Mouse (Mus musculus): ENCODE results near the gene Exoc4. TPM values are rescaled to one million over a fixed set of nuclear protein-coding genes. Genes with fewer than 3 reads are reported as not detected.
A peak's percentile ranks its signal among the peaks of the same experiment; 100 is the strongest.

Exoc4 gene
- 29.6 and 44.6 TPM in 2 replicates for polyA plus RNA-seq (2014; fragmentation: Nextera tagmentation; extraction: Ambion mirVana)

DNA sequence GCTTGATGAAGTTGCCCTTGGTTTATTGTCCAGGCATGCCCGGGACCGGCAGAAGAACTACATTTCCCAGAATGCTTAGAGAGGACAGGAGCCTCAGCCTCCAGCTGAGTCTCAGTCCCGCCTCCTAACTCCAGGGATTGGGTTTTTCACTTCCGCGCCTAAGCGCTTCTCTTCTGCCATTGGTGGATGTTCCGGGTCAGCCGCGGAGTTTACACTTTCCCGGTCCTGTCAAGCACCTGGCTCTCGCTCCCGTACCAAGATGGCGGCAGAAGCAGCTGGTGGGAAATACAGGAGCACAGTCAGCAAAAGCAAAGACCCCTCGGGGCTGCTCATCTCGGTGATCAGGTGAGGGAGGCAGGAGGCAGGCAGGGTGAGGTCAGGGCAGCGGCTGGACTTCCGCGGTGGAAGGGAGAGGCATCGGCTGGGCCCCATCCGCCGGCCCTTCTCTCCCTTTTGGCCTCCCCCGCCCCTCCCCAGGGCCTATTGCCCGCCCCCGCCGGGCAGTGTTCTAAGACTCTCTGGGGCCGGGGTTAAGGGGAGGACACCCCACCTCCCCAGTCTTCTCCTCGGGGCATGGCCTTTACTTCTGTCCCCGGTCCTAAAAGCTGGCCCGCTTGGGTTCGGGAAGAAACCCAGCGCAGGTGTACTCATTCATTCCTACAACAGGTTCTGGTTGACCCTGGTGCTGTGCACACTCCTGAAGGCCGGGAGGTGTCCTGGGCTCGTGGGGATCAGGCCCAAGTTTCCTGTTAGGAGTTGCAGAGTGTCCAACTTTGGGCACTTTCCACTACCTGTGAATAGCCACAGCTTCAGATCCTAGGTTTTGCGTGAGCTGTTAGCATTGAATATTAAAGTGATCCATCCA, at the start of gene Exoc4:
Gene Exoc4, plus strand, starts transcription at position 192 of the 865 bp plus-strand sequence.
- DNase-seq (ENCODE audit: low spot score), result peak; percentile 94
- Histone ChIP-seq H3K27ac (ENCODE audit: low read depth, low read length) (no peak within 1 kb of the TSS), H3K36me3 (ENCODE audit: control insufficient read depth, insufficient read depth, low read length) (no peaks in the 10 kb centered on the region), H3K4me1 (replicated peaks; ENCODE audit: control insufficient read depth, insufficient read depth, low read length) (no peaks in the 10 kb centered on the region), H3K4me2 (replicated peaks; ENCODE audit: low read depth, low read length) (peak within 1 kb of the TSS; percentile 77), H3K27me3 (ENCODE audit: control insufficient read depth, insufficient read depth, low read length) (no peaks in the 10 kb centered on the region), H3K9me3 (ENCODE audit: control insufficient read depth, low read length) (no peaks in the 10 kb centered on the region), H3K4me3 (ENCODE audit: low read depth, low read length) (peak within 1 kb of the TSS; percentile 56), H3K9ac (ENCODE audit: low read depth, low read length) (peak within 1 kb of the TSS; percentile 72)
- 3% methylated on average over 26 of the region's 34 CpGs for WGBS
- peak; percentile 100 for ATAC-seq (ENCODE audit: low FRiP score)

DNA sequence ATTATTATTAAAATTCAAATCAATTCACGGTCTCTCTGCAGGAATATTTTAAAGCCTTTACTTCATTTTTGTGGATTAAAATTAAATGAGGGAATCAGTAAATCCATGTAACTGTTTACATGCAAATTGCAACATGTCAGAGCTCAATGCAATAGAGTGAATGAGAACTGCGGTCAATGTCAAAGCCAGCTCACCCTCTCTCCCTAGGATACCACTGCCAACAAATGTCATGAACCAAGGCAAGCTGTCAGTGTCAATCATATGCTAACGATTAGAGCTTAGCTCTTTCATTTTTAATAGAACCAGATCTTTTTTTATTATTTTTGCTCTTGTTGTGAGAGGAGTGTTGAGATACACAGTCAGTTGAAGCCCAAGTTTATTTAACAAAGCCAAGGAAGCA, 30.1 kb upstream of the Exoc4 start:
- 81% methylated on average over 3 of the region's 3 CpGs for WGBS
- no peak overlapping the region for H3K9ac ChIP-seq (ENCODE audit: low read depth, low read length)
- H3K4me1 ChIP-seq (replicated peaks; ENCODE audit: control insufficient read depth, insufficient read depth, low read length), result no peaks in the 10 kb centered on the region
- H3K9me3 ChIP-seq (ENCODE audit: control insufficient read depth, low read length), result no peaks in the 10 kb centered on the region
- no peaks in the 10 kb centered on the region for H3K36me3 ChIP-seq (ENCODE audit: control insufficient read depth, insufficient read depth, low read length)
- H3K27me3 ChIP-seq (ENCODE audit: control insufficient read depth, insufficient read depth, low read length), result no peaks in the 10 kb centered on the region
- no peak for ATAC-seq (ENCODE audit: low FRiP score)
- no peak overlapping the region for H3K4me2 ChIP-seq (replicated peaks; ENCODE audit: low read depth, low read length)
- no peak overlapping the region for H3K27ac ChIP-seq (ENCODE audit: low read depth, low read length)
- DNase-seq (ENCODE audit: low spot score), result no peak
- H3K4me3 ChIP-seq (ENCODE audit: low read depth, low read length), result no peak overlapping the region

DNA sequence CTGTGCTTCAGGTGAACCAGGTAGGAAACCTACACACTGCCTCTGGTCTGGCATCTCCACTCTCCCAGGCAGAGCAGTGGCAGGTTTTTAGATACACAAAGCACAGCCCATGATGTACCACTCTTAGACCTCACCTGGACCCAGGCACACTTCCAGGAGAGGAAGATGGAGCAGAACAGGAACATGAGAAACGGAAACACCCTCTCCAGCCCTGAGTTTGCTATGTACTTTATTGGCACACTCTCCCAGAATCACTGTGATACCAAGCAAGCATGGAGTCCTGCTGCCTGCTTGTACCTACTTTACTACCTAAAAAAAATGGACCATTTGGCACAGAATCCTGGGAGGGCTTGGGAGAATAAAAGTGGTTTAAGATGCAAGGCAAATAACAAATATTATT, 22.2 kb upstream of the Exoc4 start:
- Histone ChIP-seq H3K27me3 (ENCODE audit: control insufficient read depth, insufficient read depth, low read length) (no peaks in the 10 kb centered on the region), H3K36me3 (ENCODE audit: control insufficient read depth, insufficient read depth, low read length) (no peaks in the 10 kb centered on the region), H3K9ac (ENCODE audit: low read depth, low read length) (no peak overlapping the region), H3K4me1 (replicated peaks; ENCODE audit: control insufficient read depth, insufficient read depth, low read length) (no peaks in the 10 kb centered on the region), H3K27ac (ENCODE audit: low read depth, low read length) (no peak overlapping the region), H3K4me2 (replicated peaks; ENCODE audit: low read depth, low read length) (no peak overlapping the region), H3K9me3 (ENCODE audit: control insufficient read depth, low read length) (no peaks in the 10 kb centered on the region), H3K4me3 (ENCODE audit: low read depth, low read length) (no peak overlapping the region)
- DNase-seq (ENCODE audit: low spot score) (no peak), ATAC-seq (ENCODE audit: low FRiP score) (no peak)
- 84% methylated on average over 1 of the region's 1 CpGs for WGBS

DNA sequence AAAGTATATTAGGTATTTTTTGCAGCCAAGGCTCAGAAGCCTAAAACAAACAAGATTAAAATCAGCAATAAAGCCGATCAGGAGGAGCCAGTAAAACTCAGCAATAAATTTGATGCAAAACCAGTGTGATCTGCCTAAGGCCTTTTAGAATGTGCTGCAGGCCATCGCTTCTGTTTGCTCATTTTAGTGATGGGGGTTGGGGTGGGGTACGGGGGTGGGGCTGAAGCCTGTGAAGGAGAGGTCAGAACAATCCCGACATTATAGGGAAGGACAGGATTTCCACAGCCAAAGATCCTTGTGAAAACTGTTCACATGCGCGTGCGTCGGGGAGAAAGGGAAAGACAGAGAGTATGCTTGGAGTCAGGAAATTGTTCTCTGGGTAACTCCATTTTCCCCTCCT, 21.5 kb upstream of the Exoc4 start:
- Histone ChIP-seq H3K4me3 (ENCODE audit: low read depth, low read length) (no peak overlapping the region), H3K27ac (ENCODE audit: low read depth, low read length) (no peak overlapping the region), H3K9ac (ENCODE audit: low read depth, low read length) (no peak overlapping the region), H3K4me1 (replicated peaks; ENCODE audit: control insufficient read depth, insufficient read depth, low read length) (no peaks in the 10 kb centered on the region), H3K27me3 (ENCODE audit: control insufficient read depth, insufficient read depth, low read length) (no peaks in the 10 kb centered on the region), H3K4me2 (replicated peaks; ENCODE audit: low read depth, low read length) (no peak overlapping the region), H3K9me3 (ENCODE audit: control insufficient read depth, low read length) (no peaks in the 10 kb centered on the region), H3K36me3 (ENCODE audit: control insufficient read depth, insufficient read depth, low read length) (no peaks in the 10 kb centered on the region)
- peak; percentile 12 for DNase-seq (ENCODE audit: low spot score)
- ATAC-seq (ENCODE audit: low FRiP score), result no peak
- WGBS, result 65% methylated on average over 8 of the region's 8 CpGs

DNA sequence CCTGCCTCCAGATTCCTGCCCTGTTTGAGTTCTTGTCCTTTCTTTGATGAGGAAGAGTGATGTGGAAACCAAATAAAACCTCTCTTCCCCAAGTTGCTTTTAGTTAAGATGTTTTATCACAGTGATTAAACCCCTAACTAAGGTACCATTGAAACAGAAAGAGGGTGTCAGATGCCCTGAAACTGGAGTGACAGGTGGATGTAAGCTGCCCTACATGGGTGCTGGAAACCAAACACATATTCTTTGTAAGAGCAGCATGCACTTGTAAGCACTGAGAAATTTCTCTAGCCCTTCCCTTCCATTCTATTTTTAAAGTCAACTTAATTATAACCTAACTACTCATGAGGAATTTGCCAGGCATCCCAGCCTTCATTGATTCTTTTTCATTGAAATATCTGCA, 7.6 kb upstream of the Exoc4 start:
- Histone ChIP-seq H3K4me3 (ENCODE audit: low read depth, low read length) (no peak overlapping the region), H3K36me3 (ENCODE audit: control insufficient read depth, insufficient read depth, low read length) (no peaks in the 10 kb centered on the region), H3K27ac (ENCODE audit: low read depth, low read length) (no peak overlapping the region), H3K9ac (ENCODE audit: low read depth, low read length) (no peak overlapping the region), H3K4me1 (replicated peaks; ENCODE audit: control insufficient read depth, insufficient read depth, low read length) (no peaks in the 10 kb centered on the region), H3K4me2 (replicated peaks; ENCODE audit: low read depth, low read length) (no peak overlapping the region), H3K27me3 (ENCODE audit: control insufficient read depth, insufficient read depth, low read length) (no peaks in the 10 kb centered on the region), H3K9me3 (ENCODE audit: control insufficient read depth, low read length) (no peaks in the 10 kb centered on the region)
- no peak for DNase-seq (ENCODE audit: low spot score)
- ATAC-seq (ENCODE audit: low FRiP score), result no peak

DNA sequence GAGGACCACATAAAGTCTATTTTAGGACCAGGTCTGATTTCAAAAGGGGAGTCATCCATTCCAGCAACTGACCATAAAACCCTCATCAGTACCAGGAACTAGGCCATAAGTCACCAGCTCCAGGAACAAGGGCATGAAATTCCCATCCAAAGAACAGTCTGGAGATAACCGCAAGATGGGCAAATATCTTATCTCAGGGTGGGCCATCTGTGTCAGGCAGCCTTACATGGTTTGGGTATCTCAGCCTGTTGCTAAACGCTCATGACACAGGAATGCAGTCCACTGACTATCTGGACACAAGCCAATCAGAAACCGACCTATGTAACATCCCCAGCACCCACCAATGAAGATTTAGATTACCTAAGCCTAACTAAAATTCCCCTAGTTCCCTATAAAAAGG, 4.3 kb upstream of the Exoc4 start:
- 78% methylated on average over 3 of the region's 3 CpGs for WGBS
- no peak overlapping the region for H3K9ac ChIP-seq (ENCODE audit: low read depth, low read length)
- DNase-seq (ENCODE audit: low spot score), result no peak

DNA sequence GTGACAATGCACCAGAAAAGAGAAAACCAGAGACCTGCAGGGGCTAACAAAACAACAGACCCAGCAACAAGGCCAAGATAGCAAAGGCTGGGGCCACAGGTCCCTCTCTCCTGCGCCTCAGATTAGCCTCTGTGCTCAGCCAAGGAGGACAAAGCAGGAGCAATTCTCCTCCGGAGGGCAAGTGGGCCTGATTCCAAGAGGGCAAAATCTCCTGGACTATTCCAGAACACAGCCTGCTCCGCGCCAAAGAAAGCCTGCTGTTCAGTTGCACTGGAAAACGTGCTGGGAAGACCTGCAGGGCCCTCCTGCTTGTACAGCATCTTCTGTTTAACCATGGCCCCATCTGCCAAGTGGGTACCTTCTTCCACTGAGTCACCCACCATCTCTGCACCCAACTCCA, 1.7 kb upstream of the Exoc4 start:
- Histone ChIP-seq H3K27ac (ENCODE audit: low read depth, low read length) (no peak overlapping the region), H3K9ac (ENCODE audit: low read depth, low read length) (no peak overlapping the region), H3K4me3 (ENCODE audit: low read depth, low read length) (no peak overlapping the region), H3K36me3 (ENCODE audit: control insufficient read depth, insufficient read depth, low read length) (no peaks in the 10 kb centered on the region), H3K27me3 (ENCODE audit: control insufficient read depth, insufficient read depth, low read length) (no peaks in the 10 kb centered on the region), H3K4me2 (replicated peaks; ENCODE audit: low read depth, low read length) (no peak overlapping the region), H3K9me3 (ENCODE audit: control insufficient read depth, low read length) (no peaks in the 10 kb centered on the region), H3K4me1 (replicated peaks; ENCODE audit: control insufficient read depth, insufficient read depth, low read length) (no peaks in the 10 kb centered on the region)
- no peak for DNase-seq (ENCODE audit: low spot score)
- no peak for ATAC-seq (ENCODE audit: low FRiP score)
- WGBS, result 81% methylated on average over 5 of the region's 5 CpGs

More for the DNA sequence above, 4.3 kb upstream of the Exoc4 start:
- no peaks in the 10 kb centered on the region for H3K27me3 ChIP-seq (ENCODE audit: control insufficient read depth, insufficient read depth, low read length)
- H3K4me2 ChIP-seq (replicated peaks; ENCODE audit: low read depth, low read length), result no peak overlapping the region
- no peaks in the 10 kb centered on the region for H3K36me3 ChIP-seq (ENCODE audit: control insufficient read depth, insufficient read depth, low read length)
- H3K27ac ChIP-seq (ENCODE audit: low read depth, low read length), result no peak overlapping the region
- no peaks in the 10 kb centered on the region for H3K4me1 ChIP-seq (replicated peaks; ENCODE audit: control insufficient read depth, insufficient read depth, low read length)
- no peaks in the 10 kb centered on the region for H3K9me3 ChIP-seq (ENCODE audit: control insufficient read depth, low read length)
- ATAC-seq (ENCODE audit: low FRiP score), result no peak
- H3K4me3 ChIP-seq (ENCODE audit: low read depth, low read length), result no peak overlapping the region

DNA sequence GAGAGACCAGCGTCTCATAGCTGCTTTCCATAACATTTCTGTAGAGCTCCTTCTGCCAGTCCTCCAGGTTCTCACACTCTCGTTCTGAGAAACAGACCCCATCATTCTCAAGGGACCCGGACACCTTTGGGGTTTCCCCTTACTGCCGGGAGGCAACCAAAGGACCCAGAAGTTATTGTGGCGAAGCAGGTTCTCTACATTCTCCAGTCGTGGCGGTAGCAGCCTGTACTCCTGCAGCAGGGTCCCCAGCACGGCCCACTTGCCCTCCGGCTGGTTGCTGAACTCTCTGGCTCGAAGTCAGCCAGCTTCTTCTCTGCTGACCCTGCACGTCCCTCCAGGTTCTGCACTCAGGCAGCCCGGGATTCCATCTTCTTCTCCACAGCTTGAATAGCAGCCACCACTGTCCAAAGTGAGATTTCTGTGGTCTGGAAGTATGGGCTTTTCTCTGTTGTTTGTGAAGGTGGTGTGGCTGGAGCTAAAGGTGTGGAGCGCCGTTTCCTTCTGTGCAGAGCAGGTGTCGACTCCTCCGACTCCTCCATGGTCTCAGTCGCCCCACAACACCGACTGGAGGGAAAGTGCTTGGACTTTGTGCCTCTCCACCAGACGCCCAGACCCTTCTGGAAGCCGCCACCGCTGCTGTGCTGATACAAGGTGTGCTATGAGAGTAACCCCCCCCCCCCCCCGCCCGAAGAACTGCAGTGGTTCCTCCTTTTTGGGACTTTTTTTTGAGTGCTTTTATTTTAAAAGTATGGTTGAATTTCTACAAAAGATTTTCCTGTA, 1.1 kb upstream of the Exoc4 start:
- Histone ChIP-seq H3K36me3 (ENCODE audit: control insufficient read depth, insufficient read depth, low read length) (no peaks in the 10 kb centered on the region), H3K27ac (ENCODE audit: low read depth, low read length) (no peak overlapping the region), H3K4me1 (replicated peaks; ENCODE audit: control insufficient read depth, insufficient read depth, low read length) (no peaks in the 10 kb centered on the region), H3K4me2 (replicated peaks; ENCODE audit: low read depth, low read length) (no peak overlapping the region), H3K9ac (ENCODE audit: low read depth, low read length) (no peak overlapping the region), H3K27me3 (ENCODE audit: control insufficient read depth, insufficient read depth, low read length) (no peaks in the 10 kb centered on the region), H3K4me3 (ENCODE audit: low read depth, low read length) (no peak overlapping the region), H3K9me3 (ENCODE audit: control insufficient read depth, low read length) (no peaks in the 10 kb centered on the region)
- WGBS, result 87% methylated on average over 23 of the region's 23 CpGs
- DNase-seq (ENCODE audit: low spot score) (no peak), ATAC-seq (ENCODE audit: low FRiP score) (no peak)

Data from hindbrain, embryonic 11.5 days (tissue).